Mouse (Mus musculus) testis, adult 2 months (tissue): ENCODE measurements at regions not wholly inside any gene's neighbourhood (a gene's known extent, or its start where the extent isn't known, plus 50 kb on each side); places are given as distances from the start of the nearest gene placed in this dataset.

Experiments used
- H3K27ac ChIP-seq: fragments of 200-500 bp; 2 replicates; pipeline ENCODE4 v1.5.1; 2012; ENCODE audit warnings: low read depth, low read length; ENCODE audit not compliant: control insufficient read depth, insufficient read depth
- H3K27me3 ChIP-seq: fragments of 200-500 bp; 2 replicates; pipeline ENCODE4 v1.6.1; 2012; ENCODE audit warnings: mild to moderate bottlenecking, low read length, moderate library complexity; ENCODE audit not compliant: control insufficient read depth, insufficient read depth
- H3K36me3 ChIP-seq: fragments of 200-500 bp; 2 replicates; pipeline ENCODE4 v1.6.1; 2012; ENCODE audit warnings: mild to moderate bottlenecking, low read length; ENCODE audit not compliant: control insufficient read depth, insufficient read depth
- H3K4me1 ChIP-seq: fragments of 200-500 bp; 2 replicates; pipeline ENCODE4 v1.6.1; 2012; ENCODE audit warnings: low read length; ENCODE audit not compliant: control insufficient read depth, insufficient read depth
- H3K4me3 ChIP-seq: fragments of 200-500 bp; 2 replicates; pipeline ENCODE4 v1.5.1; 2012; ENCODE audit warnings: low read depth, mild to moderate bottlenecking, low read length, moderate library complexity, mixed read lengths; ENCODE audit not compliant: control insufficient read depth
- CTCF ChIP-seq: fragments of 200-500 bp; IDR thresholded peaks from 2 replicates; pipeline ENCODE4 v1.5.1; 2012; ENCODE audit warnings: low read depth, mild to moderate bottlenecking, inconsistent platforms, low read length, moderate library complexity; ENCODE audit not compliant: control insufficient read depth, insufficient read depth, insufficient replicate concordance
- POLR2A ChIP-seq: fragments of 200-500 bp; IDR thresholded peaks from 2 replicates; pipeline ENCODE4 v1.6.1; 2012; ENCODE audit warnings: low read depth, mild to moderate bottlenecking, inconsistent platforms, low read length, moderate library complexity; ENCODE audit not compliant: control insufficient read depth

DNA sequence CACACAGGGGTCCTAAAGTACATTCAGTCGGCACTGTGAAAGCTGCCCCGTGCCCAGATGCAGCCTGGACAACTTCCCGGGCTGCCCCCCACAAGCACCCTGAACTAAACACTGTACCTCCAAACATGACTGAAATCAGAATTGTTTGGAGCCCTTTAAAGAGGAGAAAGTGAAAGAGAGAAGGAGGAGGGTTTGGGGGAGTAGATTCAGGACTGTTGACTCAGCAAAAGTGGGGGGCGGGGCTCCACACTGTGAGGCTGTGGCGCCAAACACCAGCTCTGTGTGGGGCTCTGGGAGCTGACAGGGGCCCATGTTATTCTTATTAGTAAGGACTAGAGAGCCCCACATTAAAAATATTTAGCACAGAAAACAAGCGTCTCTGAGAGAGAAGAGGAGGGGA, 71.8 kb upstream of the Pou3f3 start:
- Histone ChIP-seq H3K27ac (no peak overlapping the region), H3K4me3 (no peak overlapping the region), H3K36me3 (no peaks in the 10 kb centered on the region), H3K27me3 (no peaks in the 10 kb centered on the region), H3K4me1 (no peaks in the 10 kb centered on the region; the same call in 1 of the 2 replicates)
- TF ChIP-seq CTCF = no peak
- no peak for TF ChIP-seq POLR2A

DNA sequence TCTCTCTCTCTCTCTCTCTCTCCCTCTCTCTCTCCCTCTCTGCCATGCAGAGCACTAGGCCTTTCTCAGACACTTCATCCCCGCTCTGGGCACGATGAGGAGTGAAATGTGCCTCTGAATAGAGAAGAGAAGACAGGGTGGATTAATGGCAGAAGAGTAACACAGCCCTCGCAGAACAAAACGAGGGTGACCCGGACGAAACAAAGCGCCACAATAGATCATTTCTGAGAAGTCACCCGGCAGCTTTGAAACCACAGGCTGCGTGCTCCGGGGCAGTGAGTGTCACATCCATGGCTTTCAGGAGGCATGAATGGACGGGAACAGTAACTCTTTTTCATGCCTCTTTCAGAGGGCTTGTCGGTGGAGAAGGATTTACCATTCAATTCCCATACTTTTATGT, 66.8 kb upstream of the Pou3f3 start:
- peaks cover 6% of the 10 kb centered on the region for H3K4me1 ChIP-seq
- H3K27me3 ChIP-seq = no peaks in the 10 kb centered on the region
- H3K27ac ChIP-seq = no peak overlapping the region
- TF ChIP-seq CTCF (no peak), POLR2A (no peak)
- no peaks in the 10 kb centered on the region for H3K36me3 ChIP-seq
- no peak overlapping the region for H3K4me3 ChIP-seq

DNA sequence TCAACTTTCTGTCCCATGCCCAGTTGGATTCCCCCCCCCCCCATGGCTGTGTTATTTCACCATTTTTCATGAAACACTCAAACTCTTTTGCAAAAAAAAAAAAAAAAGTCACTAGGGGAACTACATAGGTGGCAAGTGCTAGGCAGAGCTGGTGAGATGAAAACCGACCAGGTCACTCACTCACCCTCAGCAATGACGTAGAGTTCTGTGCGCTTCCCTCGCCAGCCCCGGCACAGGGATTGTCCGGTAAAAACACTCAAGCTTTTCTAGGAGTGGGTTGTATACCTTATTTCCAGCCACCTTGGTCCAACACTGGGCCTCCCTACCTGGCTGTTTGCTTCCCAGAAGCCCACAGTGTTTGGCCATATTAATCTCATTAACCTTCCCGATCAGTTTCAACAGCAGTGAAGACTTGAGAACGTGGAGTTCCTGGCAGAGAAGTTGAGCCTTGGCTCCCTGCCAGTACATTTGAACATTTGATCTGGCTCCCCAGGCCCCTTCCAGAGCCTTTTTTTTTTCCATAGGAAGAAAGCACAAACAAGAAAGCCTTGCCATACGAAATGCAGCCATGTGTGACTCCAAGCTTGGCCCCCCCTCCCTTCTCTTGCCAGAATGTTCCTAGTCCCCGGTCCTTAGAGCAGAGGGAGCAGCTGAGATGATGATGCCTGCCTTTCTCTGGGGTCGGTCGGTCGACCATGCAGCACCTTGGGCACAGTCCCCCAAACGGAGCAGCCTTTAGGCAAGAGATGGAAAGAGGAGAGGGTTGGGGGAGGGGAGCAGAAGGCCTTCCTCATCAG, 65.9 kb upstream of the Pou3f3 start:
- no peak for TF ChIP-seq CTCF
- TF ChIP-seq POLR2A = no peak
- no peaks in the 10 kb centered on the region for H3K36me3 ChIP-seq
- no peaks in the 10 kb centered on the region for H3K27me3 ChIP-seq
- no peak overlapping the region for H3K27ac ChIP-seq
- H3K4me3 ChIP-seq = no peak overlapping the region
- H3K4me1 ChIP-seq = peaks cover 6% of the 10 kb centered on the region

DNA sequence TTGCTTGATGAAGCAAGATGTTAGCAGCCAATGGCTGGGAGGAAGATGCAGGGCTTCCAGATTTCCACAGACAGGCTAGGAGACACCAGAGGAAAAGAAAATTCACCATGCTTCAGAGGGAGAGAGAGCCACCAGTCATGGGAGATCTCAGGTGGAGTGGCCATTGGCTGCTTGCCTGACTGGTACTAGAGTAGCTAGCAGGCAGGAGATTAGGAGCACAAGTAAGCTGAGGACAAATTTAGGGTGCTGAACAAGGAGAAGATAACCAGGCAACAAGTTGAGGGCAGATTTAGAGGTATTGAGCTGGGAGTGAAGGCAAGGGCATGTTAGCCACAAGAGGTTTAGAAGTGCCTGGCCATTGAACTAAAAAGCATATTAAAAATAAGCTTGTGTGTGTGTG, 63.3 kb upstream of the Pou3f3 start:
- H3K27me3 ChIP-seq = no peaks in the 10 kb centered on the region
- peaks cover 6% of the 10 kb centered on the region for H3K4me1 ChIP-seq
- no peak overlapping the region for H3K4me3 ChIP-seq
- H3K27ac ChIP-seq = no peak overlapping the region
- TF ChIP-seq CTCF (no peak), POLR2A (no peak)
- no peaks in the 10 kb centered on the region for H3K36me3 ChIP-seq

DNA sequence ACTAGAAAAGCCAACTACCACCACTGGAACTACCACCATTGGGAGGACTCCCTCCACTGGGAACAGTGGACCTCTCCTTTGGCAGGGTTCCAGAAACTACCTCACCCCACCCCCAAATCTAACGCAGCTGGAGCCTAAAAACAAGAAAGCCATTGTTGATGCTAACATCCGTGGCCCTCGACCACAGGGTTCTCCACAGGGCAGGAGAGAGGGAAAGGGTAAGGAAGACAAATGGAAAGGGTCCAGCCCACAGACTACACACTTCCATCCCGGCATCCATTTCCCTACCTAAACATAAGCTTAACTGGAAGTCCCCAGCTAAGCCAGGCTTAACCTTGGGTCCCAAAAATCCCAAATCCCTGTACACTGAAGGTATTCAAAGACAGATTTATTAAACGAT, 59.0 kb upstream of the Pou3f3 start:
- no peaks in the 10 kb centered on the region for H3K36me3 ChIP-seq
- no peak overlapping the region for H3K27ac ChIP-seq
- TF ChIP-seq CTCF = no peak
- TF ChIP-seq POLR2A = no peak
- H3K4me1 ChIP-seq = no peaks in the 10 kb centered on the region
- H3K4me3 ChIP-seq = no peak overlapping the region
- no peaks in the 10 kb centered on the region for H3K27me3 ChIP-seq
